Mouse (Mus musculus): ENCODE results near the gene Olfm1. TPM values are rescaled to one million over a fixed set of nuclear protein-coding genes. Genes with fewer than 3 reads are reported as not detected.

Gene Olfm1
- 21.6 and 22.2 TPM in 2 replicates for polyA plus RNA-seq (2015; fragmentation: Nextera tagmentation; extraction: Ambion mirVana)

GRCm38 (mm10) chr2:28192821-28193689 lies at the start of gene Olfm1:
Olfm1 (plus strand) TSS chr2:28192992.
- Histone ChIP-seq H3K9ac (peak within 1 kb of the TSS; percentile 19; the same call in 1 of the 2 replicates), H3K4me3 (replicated peaks) (peak within 1 kb of the TSS; percentile 59), H3K27me3 (replicated peaks) (peaks cover 26% of the 10 kb centered on the region), H3K9me3 (no peaks in the 10 kb centered on the region), H3K4me2 (peak within 1 kb of the TSS; percentile 85), H3K4me1 (peaks cover 7% of the 10 kb centered on the region; the same call in 1 of the 2 replicates), H3K27ac (no peak within 1 kb of the TSS), H3K36me3 (no peaks in the 10 kb centered on the region)
- peak; percentile 70; the same call in 1 of the 2 replicates for ATAC-seq (ENCODE audit: insufficient read depth, low FRiP score, low read depth)
- WGBS, result under 1% methylated on average over 76 of the region's 76 CpGs

- ATAC-seq (ENCODE audit: insufficient read depth, low FRiP score, low read depth), result no peak
- no peak overlapping the region for H3K4me3 ChIP-seq (replicated peaks)
- no peak overlapping the region for H3K27ac ChIP-seq
- H3K9ac ChIP-seq, result no peak overlapping the region
- no peak overlapping the region for H3K4me2 ChIP-seq
- WGBS, result 69% methylated on average over 13 of the region's 13 CpGs
- H3K36me3 ChIP-seq, result no peaks in the 10 kb centered on the region
- H3K4me1 ChIP-seq, result peaks cover 6% of the 10 kb centered on the region; the same call in 1 of the 2 replicates
- H3K27me3 ChIP-seq (replicated peaks), result no peaks in the 10 kb centered on the region
- no peaks in the 10 kb centered on the region for H3K9me3 ChIP-seq
Measured at GRCm38 (mm10) chr2:28143417-28144045, 49.3 kb upstream of the Olfm1 start.

GRCm38 (mm10) chr2:28145702-28146101 lies 47.1 kb upstream of the Olfm1 start:
- no peaks in the 10 kb centered on the region for H3K36me3 ChIP-seq
- H3K4me3 ChIP-seq (replicated peaks), result no peak overlapping the region
- WGBS, result 73% methylated on average over 5 of the region's 5 CpGs
- no peaks in the 10 kb centered on the region for H3K27me3 ChIP-seq (replicated peaks)
- no peak overlapping the region for H3K9ac ChIP-seq
- H3K4me1 ChIP-seq, result peaks cover 2% of the 10 kb centered on the region; the same call in 1 of the 2 replicates
- no peak overlapping the region for H3K27ac ChIP-seq
- H3K9me3 ChIP-seq, result no peaks in the 10 kb centered on the region
- ATAC-seq (ENCODE audit: insufficient read depth, low FRiP score, low read depth), result no peak
- no peak overlapping the region for H3K4me2 ChIP-seq

GRCm38 (mm10) chr2:28146152-28146551 lies 46.6 kb upstream of the Olfm1 start:
- 72% methylated on average over 4 of the region's 4 CpGs for WGBS
- Histone ChIP-seq H3K9ac (no peak overlapping the region), H3K27me3 (replicated peaks) (no peaks in the 10 kb centered on the region), H3K4me1 (peaks cover 2% of the 10 kb centered on the region; the same call in 1 of the 2 replicates), H3K4me2 (no peak overlapping the region), H3K4me3 (replicated peaks) (no peak overlapping the region), H3K27ac (no peak overlapping the region), H3K36me3 (no peaks in the 10 kb centered on the region), H3K9me3 (no peaks in the 10 kb centered on the region)
- no peak for ATAC-seq (ENCODE audit: insufficient read depth, low FRiP score, low read depth)

- no peak overlapping the region for H3K4me3 ChIP-seq (replicated peaks)
- H3K36me3 ChIP-seq, result no peaks in the 10 kb centered on the region
- peaks cover 2% of the 10 kb centered on the region; the same call in 1 of the 2 replicates for H3K4me1 ChIP-seq
- H3K9ac ChIP-seq, result no peak overlapping the region
- no peaks in the 10 kb centered on the region for H3K27me3 ChIP-seq (replicated peaks)
- WGBS, result 47% methylated on average over 4 of the region's 4 CpGs
- ATAC-seq (ENCODE audit: insufficient read depth, low FRiP score, low read depth), result no peak
- H3K27ac ChIP-seq, result no peak overlapping the region
- H3K9me3 ChIP-seq, result no peaks in the 10 kb centered on the region
- no peak overlapping the region for H3K4me2 ChIP-seq
Measured at GRCm38 (mm10) chr2:28146685-28147084, 46.1 kb upstream of the Olfm1 start.

- ATAC-seq (ENCODE audit: insufficient read depth, low FRiP score, low read depth), result no peak
- H3K4me1 ChIP-seq, result no peaks in the 10 kb centered on the region; the same call in 1 of the 2 replicates
- H3K27ac ChIP-seq, result no peak overlapping the region
- no peak overlapping the region for H3K4me2 ChIP-seq
- WGBS, result 61% methylated on average over 5 of the region's 5 CpGs
- H3K9ac ChIP-seq, result no peak overlapping the region
- H3K9me3 ChIP-seq, result no peaks in the 10 kb centered on the region
- H3K4me3 ChIP-seq (replicated peaks), result no peak overlapping the region
- H3K27me3 ChIP-seq (replicated peaks), result no peaks in the 10 kb centered on the region
- H3K36me3 ChIP-seq, result no peaks in the 10 kb centered on the region
Measured at GRCm38 (mm10) chr2:28147248-28147794, 45.5 kb upstream of the Olfm1 start.

- no peaks in the 10 kb centered on the region for H3K27me3 ChIP-seq (replicated peaks)
- 56% methylated on average over 11 of the region's 11 CpGs for WGBS
- H3K36me3 ChIP-seq, result no peaks in the 10 kb centered on the region
- no peak overlapping the region for H3K27ac ChIP-seq
- peaks cover 4% of the 10 kb centered on the region; the same call in 1 of the 2 replicates for H3K4me1 ChIP-seq
- H3K4me2 ChIP-seq, result no peak overlapping the region
- H3K4me3 ChIP-seq (replicated peaks), result no peak overlapping the region
- no peak overlapping the region for H3K9ac ChIP-seq
- no peaks in the 10 kb centered on the region for H3K9me3 ChIP-seq
- no peak for ATAC-seq (ENCODE audit: insufficient read depth, low FRiP score, low read depth)
Measured at GRCm38 (mm10) chr2:28149688-28150087, 43.1 kb upstream of the Olfm1 start.

GRCm38 (mm10) chr2:28160568-28160967 lies 32.2 kb upstream of the Olfm1 start:
- no peak overlapping the region for H3K4me3 ChIP-seq (replicated peaks)
- no peaks in the 10 kb centered on the region for H3K4me1 ChIP-seq
- H3K27me3 ChIP-seq (replicated peaks), result no peaks in the 10 kb centered on the region
- H3K9ac ChIP-seq, result no peak overlapping the region
- no peaks in the 10 kb centered on the region for H3K36me3 ChIP-seq
- H3K4me2 ChIP-seq, result no peak overlapping the region
- ATAC-seq (ENCODE audit: insufficient read depth, low FRiP score, low read depth), result no peak
- H3K27ac ChIP-seq, result no peak overlapping the region
- no peaks in the 10 kb centered on the region for H3K9me3 ChIP-seq
- 82% methylated on average over 7 of the region's 7 CpGs for WGBS

- no peak for ATAC-seq (ENCODE audit: insufficient read depth, low FRiP score, low read depth)
- 66% methylated on average over 8 of the region's 8 CpGs for WGBS
Measured at GRCm38 (mm10) chr2:28165570-28165969, 27.2 kb upstream of the Olfm1 start.

GRCm38 (mm10) chr2:28169336-28169735 lies 23.5 kb upstream of the Olfm1 start:
- no peak for ATAC-seq (ENCODE audit: insufficient read depth, low FRiP score, low read depth)
- H3K4me3 ChIP-seq (replicated peaks), result no peak overlapping the region
- no peak overlapping the region for H3K4me2 ChIP-seq
- no peaks in the 10 kb centered on the region for H3K36me3 ChIP-seq
- no peaks in the 10 kb centered on the region for H3K27me3 ChIP-seq (replicated peaks)
- H3K9me3 ChIP-seq, result no peaks in the 10 kb centered on the region
- 72% methylated on average over 12 of the region's 12 CpGs for WGBS
- no peak overlapping the region for H3K27ac ChIP-seq
- H3K4me1 ChIP-seq, result no peaks in the 10 kb centered on the region
- H3K9ac ChIP-seq, result no peak overlapping the region

More at GRCm38 (mm10) chr2:28165570-28165969, 27.2 kb upstream of the Olfm1 start:
- no peak overlapping the region for H3K9ac ChIP-seq
- no peaks in the 10 kb centered on the region for H3K27me3 ChIP-seq (replicated peaks)
- no peaks in the 10 kb centered on the region for H3K4me1 ChIP-seq
- H3K4me3 ChIP-seq (replicated peaks), result no peak overlapping the region
- no peak overlapping the region for H3K27ac ChIP-seq
- H3K9me3 ChIP-seq, result no peaks in the 10 kb centered on the region
- no peaks in the 10 kb centered on the region for H3K36me3 ChIP-seq
- H3K4me2 ChIP-seq, result no peak overlapping the region

GRCm38 (mm10) chr2:28171962-28172361 lies 20.8 kb upstream of the Olfm1 start:
- H3K4me1 ChIP-seq, result no peaks in the 10 kb centered on the region
- no peak overlapping the region for H3K4me3 ChIP-seq (replicated peaks)
- H3K36me3 ChIP-seq, result no peaks in the 10 kb centered on the region
- no peak overlapping the region for H3K9ac ChIP-seq
- H3K4me2 ChIP-seq, result no peak overlapping the region
- WGBS, result 76% methylated on average over 6 of the region's 6 CpGs
- no peak overlapping the region for H3K27ac ChIP-seq
- H3K9me3 ChIP-seq, result no peaks in the 10 kb centered on the region
- H3K27me3 ChIP-seq (replicated peaks), result no peaks in the 10 kb centered on the region
- ATAC-seq (ENCODE audit: insufficient read depth, low FRiP score, low read depth), result no peak

Data from stomach, embryonic 15.5 days (tissue).